Mouse (Mus musculus): Measurements from ENCODE around the gene Mrpl45. TPM values are rescaled to one million over a fixed set of nuclear protein-coding genes. Genes with fewer than 3 reads are reported as not detected.

The Mrpl45 gene
- polyA plus RNA-seq, 1 experiment from 2014 or later = 45.0 TPM

DNA sequence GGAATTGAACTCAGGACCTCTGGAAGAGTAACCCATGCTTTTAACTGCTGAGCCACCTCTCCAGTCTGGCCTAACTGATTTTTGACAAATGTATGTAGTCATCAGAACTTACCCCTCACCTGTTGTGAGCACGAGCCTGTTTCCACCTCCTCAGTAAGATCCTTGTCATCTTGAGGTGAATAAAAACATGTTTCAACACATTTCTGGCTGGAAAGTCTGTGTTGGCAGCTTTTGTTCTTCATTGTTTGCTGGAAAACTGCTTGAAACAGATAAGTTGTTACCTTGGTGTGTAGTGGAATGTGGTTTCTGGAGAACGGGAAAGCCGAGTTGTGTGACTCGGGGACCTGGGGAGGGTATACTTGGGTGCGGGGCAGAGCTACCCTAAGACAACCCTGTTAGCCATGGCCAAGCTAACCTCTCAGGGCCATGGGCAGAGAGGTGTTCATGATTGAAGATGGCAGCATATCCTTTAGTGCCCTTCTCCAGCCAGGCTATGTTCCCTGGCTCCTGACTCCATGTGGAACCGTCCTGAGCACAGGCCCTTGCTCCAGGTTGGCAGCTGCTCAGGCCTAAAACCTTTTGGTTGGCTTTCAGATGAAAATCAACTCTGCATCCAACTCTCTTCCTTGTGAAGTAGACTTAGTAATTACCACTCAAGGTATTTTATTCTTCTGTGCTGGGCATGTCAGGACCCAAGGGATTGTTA lies 56.8 kb downstream of the Mrpl45 start:
- no peak overlapping the region for H3K9ac ChIP-seq
- no peak overlapping the region for H3K4me2 ChIP-seq (replicated peaks)
- WGBS = 84% methylated on average over 6 of the region's 6 CpGs
- H3K36me3 ChIP-seq = peaks cover 25% of the 10 kb centered on the region
- ATAC-seq (ENCODE audit: insufficient number of reproducible peaks, insufficient read depth, low FRiP score, low TSS enrichment) = no peak
- H3K27me3 ChIP-seq = no peaks in the 10 kb centered on the region
- 0 out of 2 replicates have a peak, but pooled peaks cover 3% of the 10 kb centered on the region for H3K4me1 ChIP-seq
- no peak overlapping the region for H3K27ac ChIP-seq
- H3K4me3 ChIP-seq = no peak overlapping the region
- H3K9me3 ChIP-seq = no peaks in the 10 kb centered on the region

DNA sequence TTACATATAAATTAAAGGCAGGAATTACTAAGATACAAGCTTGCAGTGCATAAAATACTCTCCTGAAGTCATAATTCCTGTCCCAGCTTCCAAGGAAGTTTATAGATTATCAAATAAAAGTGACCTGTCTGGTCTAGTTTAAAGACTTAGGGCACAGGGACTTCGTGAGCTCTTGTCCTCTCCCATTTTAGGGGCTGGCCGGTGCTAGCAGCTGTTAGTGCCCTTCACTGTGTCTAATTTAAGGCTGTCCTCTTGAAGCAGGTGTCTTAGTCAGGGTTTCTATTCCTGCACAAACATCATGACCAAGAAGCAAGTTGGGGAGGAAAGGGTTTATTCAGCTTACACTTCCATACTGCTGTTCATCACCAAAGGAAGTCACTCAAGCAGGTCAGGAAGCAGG lies 57.9 kb downstream of the Mrpl45 start:
- H3K9ac ChIP-seq = no peak overlapping the region
- no peak overlapping the region for H3K27ac ChIP-seq
- 0 out of 2 replicates have a peak, but pooled peaks cover 3% of the 10 kb centered on the region for H3K4me1 ChIP-seq
- H3K4me3 ChIP-seq = no peak overlapping the region
- no peak for ATAC-seq (ENCODE audit: insufficient number of reproducible peaks, insufficient read depth, low FRiP score, low TSS enrichment)
- H3K4me2 ChIP-seq (replicated peaks) = no peak overlapping the region
- peaks cover 36% of the 10 kb centered on the region for H3K36me3 ChIP-seq
- H3K9me3 ChIP-seq = no peaks in the 10 kb centered on the region
- WGBS = 91% methylated on average over 2 of the region's 2 CpGs
- H3K27me3 ChIP-seq = no peaks in the 10 kb centered on the region

Other genes with a start within 250 kb of the Mrpl45 start
- gene Tbx21, start 200.4 kb upstream of the Mrpl45 start, polyA plus RNA-seq (2016; fragmentation: Nextera tagmentation; extraction: Ambion mirVana) = 0.14 and 0.20 TPM in 2 replicates
- gene Tbkbp1, start 164.2 kb upstream of the Mrpl45 start, polyA plus RNA-seq (2016; fragmentation: Nextera tagmentation; extraction: Ambion mirVana) = 9.6 and 10.4 TPM in 2 replicates
- gene Kpnb1, start 127.8 kb upstream of the Mrpl45 start, polyA plus RNA-seq (2016; fragmentation: Nextera tagmentation; extraction: Ambion mirVana) = 65.5 and 65.8 TPM in 2 replicates
- 99.8 and 103 TPM in 2 replicates for gene Npepps, start 35.1 kb upstream of the Mrpl45 start, polyA plus RNA-seq (2016; fragmentation: Nextera tagmentation; extraction: Ambion mirVana)
- gene Gpr179, start 36.4 kb downstream of the Mrpl45 start, polyA plus RNA-seq (2016; fragmentation: Nextera tagmentation; extraction: Ambion mirVana) = 0.15 TPM in 2 replicates
- gene Socs7, start 46.8 kb downstream of the Mrpl45 start, polyA plus RNA-seq (2016; fragmentation: Nextera tagmentation; extraction: Ambion mirVana) = 5.5 and 6.1 TPM in 2 replicates
- gene Arhgap23, start 99.8 kb downstream of the Mrpl45 start, polyA plus RNA-seq (2016; fragmentation: Nextera tagmentation; extraction: Ambion mirVana) = 8.5 and 10.1 TPM in 2 replicates
- 1.1 and 1.4 TPM in 2 replicates for gene 4933428G20Rik, start 184.6 kb downstream of the Mrpl45 start, polyA plus RNA-seq (2016; fragmentation: Nextera tagmentation; extraction: Ambion mirVana)